In genomic region chr5:99236431-99236830, GRCm38 (mm10) we compare ENCODE assay signal across 27 mouse cellular contexts.
A peak's percentile ranks its signal among the peaks of the same experiment; 100 is the strongest.
DNase-seq lines count a peak whose midpoint lies in the region; ATAC-seq and TF ChIP-seq lines count a peak whose summit lies in the region.
"Had no signal": no experiment of that assay in that cellular context is flagged by ENCODE, and none has a peak within 500 bp of the region (broad histone marks: within the 10 kb centered on the region; RNA-seq: fewer than 3 reads in every experiment).

No protein-coding gene starts in this region.

- peak; percentile 83 for DNase-seq in liver, adult 2 months (ENCODE audit: extremely low read depth, low read depth, low spot score)
- DNase-seq in liver, embryonic 11.5 days (ENCODE audit: low spot score), result no peak
- DNase-seq in lung, postnatal 4 days, result no peak
- peak; percentile 69 for DNase-seq in lung, postnatal 25 days (ENCODE audit: low spot score)
- DNase-seq in stomach, postnatal 0 days (ENCODE audit: low spot score), result peak; percentile 60
- DNase-seq in heart, adult 8-10 months (ENCODE audit: low spot score), result no peak
- DNase-seq: adrenal gland, postnatal 14 days; cerebellum, adult 11-12 months; cerebellum, adult 9-11 months; embryo, embryonic 11 days; forebrain, postnatal 0 days; kidney, adult 18-20 months; kidney, postnatal 25 days; liver, embryonic 13.5 days; midbrain, embryonic 14.5 days; right cerebral cortex, adult 18-20 months; right cerebral cortex, postnatal 4 days; thymus, postnatal 25 days had no signal

- ATAC-seq in liver, embryonic 11.5 days (replicated peaks; ENCODE audit: low FRiP score), result no peak
- peak; percentile 84 for ATAC-seq in lung, embryonic 16.5 days (ENCODE audit: low read depth)
- ATAC-seq in stomach, postnatal 0 days (ENCODE audit: low FRiP score, low TSS enrichment), result peak; percentile 77
- ATAC-seq: CD4-positive, CD25-positive, alpha-beta regulatory T cell, adult 4 months; forebrain, postnatal 0 days; hindbrain, embryonic 16.5 days had no signal

- H3K27me3 ChIP-seq in liver, adult 2 months (ENCODE audit: control insufficient read depth, insufficient read depth, low read length), result no peaks in the 10 kb centered on the region
- H3K27me3 ChIP-seq in liver, embryonic 11.5 days (replicated peaks; ENCODE audit: control insufficient read depth, insufficient read depth, low read length), result no peaks in the 10 kb centered on the region
- H3K27me3 ChIP-seq in lung, embryonic 16.5 days (ENCODE audit: control insufficient read depth, insufficient read depth, low read depth, low read length), result no peaks in the 10 kb centered on the region
- no peaks in the 10 kb centered on the region for H3K27me3 ChIP-seq in stomach, postnatal 0 days (ENCODE audit: control insufficient read depth, insufficient read depth, low read length)
- H3K27me3 ChIP-seq: embryonic facial prominence, embryonic 13.5 days; forebrain, embryonic 12.5 days; kidney, embryonic 15.5 days; limb, embryonic 12.5 days; liver, embryonic 13.5 days had no signal

- H3K36me3 ChIP-seq in liver, adult 2 months (ENCODE audit: control insufficient read depth, insufficient read depth, low read length), result peaks cover 32% of the 10 kb centered on the region
- H3K36me3 ChIP-seq in liver, embryonic 11.5 days (ENCODE audit: control insufficient read depth, insufficient read depth, low read length), result peaks cover 30% of the 10 kb centered on the region
- peaks cover 22% of the 10 kb centered on the region for H3K36me3 ChIP-seq in lung, embryonic 16.5 days (ENCODE audit: control insufficient read depth, insufficient read depth, low read length)
- H3K36me3 ChIP-seq in stomach, postnatal 0 days (ENCODE audit: control insufficient read depth, insufficient read depth, low read length), result 0 out of 2 replicates have a peak, but pooled peaks cover 3% of the 10 kb centered on the region

- H3K27ac ChIP-seq in liver, adult 2 months (replicated peaks; ENCODE audit: insufficient read depth, low read depth, low read length), result no peak overlapping the region
- no peak overlapping the region for H3K27ac ChIP-seq in liver, embryonic 11.5 days (ENCODE audit: low read depth, low read length)
- peak overlapping the region; percentile 84 for H3K27ac ChIP-seq in lung, embryonic 16.5 days (ENCODE audit: low read length)
- peak overlapping the region; percentile 65; the same call in 1 of the 2 replicates for H3K27ac ChIP-seq in stomach, postnatal 0 days (replicated peaks)
- H3K27ac ChIP-seq: forebrain, embryonic 12.5 days; hindbrain, embryonic 10.5 days; kidney, embryonic 15.5 days; limb, embryonic 12.5 days; liver, embryonic 13.5 days had no signal

- H3K4me3 ChIP-seq in liver, adult 2 months (ENCODE audit: insufficient read depth, low read depth, low read length), result no peak overlapping the region
- H3K4me3 ChIP-seq in liver, embryonic 11.5 days (ENCODE audit: low read depth, low read length), result no peak overlapping the region
- no peak overlapping the region for H3K4me3 ChIP-seq in lung, embryonic 16.5 days (ENCODE audit: low read length)
- H3K4me3 ChIP-seq in stomach, postnatal 0 days (ENCODE audit: low read depth, low read length), result no peak overlapping the region
- H3K4me3 ChIP-seq: embryonic facial prominence, embryonic 13.5 days; forebrain, embryonic 12.5 days; hindbrain, embryonic 10.5 days; kidney, embryonic 15.5 days; limb, embryonic 12.5 days; liver, embryonic 13.5 days had no signal

- no peak overlapping the region for H3K9ac ChIP-seq in liver, adult 2 months (ENCODE audit: low read depth, low read length)
- H3K9ac ChIP-seq in liver, embryonic 11.5 days (ENCODE audit: low read depth, low read length), result no peak overlapping the region
- no peak overlapping the region for H3K9ac ChIP-seq in lung, embryonic 16.5 days (ENCODE audit: low read length)
- no peak overlapping the region for H3K9ac ChIP-seq in stomach, postnatal 0 days (ENCODE audit: low read length)
- H3K9ac ChIP-seq: embryonic facial prominence, embryonic 13.5 days; forebrain, embryonic 12.5 days; forebrain, postnatal 0 days; kidney, embryonic 15.5 days; limb, embryonic 12.5 days; liver, embryonic 13.5 days had no signal

- H3K4me2 ChIP-seq in liver, embryonic 11.5 days, result no peak overlapping the region
- H3K4me2 ChIP-seq in lung, embryonic 16.5 days (ENCODE audit: low read depth, low read length), result no peak overlapping the region
- H3K4me2 ChIP-seq in stomach, postnatal 0 days (replicated peaks; ENCODE audit: low read depth), result no peak overlapping the region
- H3K4me2 ChIP-seq: embryonic facial prominence, embryonic 13.5 days; forebrain, embryonic 12.5 days; heart, embryonic 11.5 days; kidney, embryonic 15.5 days; limb, embryonic 12.5 days; liver, embryonic 13.5 days had no signal

- WGBS in liver, adult 2 months, result 44% methylated on average over 4 of the region's 4 CpGs
- WGBS in liver, embryonic 11.5 days, result 84% methylated on average over 4 of the region's 4 CpGs
- 35% methylated on average over 4 of the region's 4 CpGs for WGBS in lung, embryonic 16.5 days
- 41% methylated on average over 4 of the region's 4 CpGs for WGBS in stomach, postnatal 0 days

- H3K9me3 ChIP-seq in liver, embryonic 11.5 days (ENCODE audit: control insufficient read depth, low read length), result no peaks in the 10 kb centered on the region
- H3K9me3 ChIP-seq in lung, embryonic 16.5 days (ENCODE audit: control insufficient read depth, low read length), result no peaks in the 10 kb centered on the region
- H3K9me3 ChIP-seq in stomach, postnatal 0 days (ENCODE audit: control insufficient read depth, low read length), result no peaks in the 10 kb centered on the region
- H3K9me3 ChIP-seq: embryonic facial prominence, embryonic 13.5 days; forebrain, embryonic 12.5 days; hindbrain, embryonic 10.5 days; kidney, embryonic 15.5 days; limb, embryonic 12.5 days; liver, embryonic 13.5 days had no signal

- no peak for TF ChIP-seq POLR2A in liver, adult 2 months (IDR thresholded peaks at IDR 0.05; ENCODE audit: extremely low read depth, insufficient read depth, low read length)

- no peak for TF ChIP-seq EP300 in stomach, postnatal 0 days (optimal IDR thresholded peaks at IDR 0.05)

- peaks cover 16% of the 10 kb centered on the region for H3K4me1 ChIP-seq in liver, adult 2 months (ENCODE audit: control insufficient read depth, insufficient read depth, low read length)
- no peaks in the 10 kb centered on the region for H3K4me1 ChIP-seq in liver, embryonic 11.5 days (replicated peaks; ENCODE audit: control insufficient read depth, insufficient read depth, low read length)
- peaks cover 11% of the 10 kb centered on the region for H3K4me1 ChIP-seq in lung, embryonic 16.5 days (replicated peaks; ENCODE audit: control insufficient read depth, insufficient read depth, low read length)
- no peaks in the 10 kb centered on the region; the same call in 1 of the 2 replicates for H3K4me1 ChIP-seq in stomach, postnatal 0 days (replicated peaks; ENCODE audit: control insufficient read depth, insufficient read depth)
- H3K4me1 ChIP-seq: embryonic facial prominence, embryonic 13.5 days; forebrain, embryonic 12.5 days; hindbrain, embryonic 10.5 days; liver, embryonic 13.5 days had no signal

- H3K79me2 ChIP-seq in liver, adult 2 months (ENCODE audit: control insufficient read depth, insufficient read depth, low read length), result no peaks in the 10 kb centered on the region

- TF ChIP-seq CTCF in liver, adult 2 months (IDR thresholded peaks at IDR 0.05; ENCODE audit: low read depth, low read length), result no peak
- TF ChIP-seq CTCF in stomach, postnatal 0 days (IDR thresholded peaks at IDR 0.05; ENCODE audit: low read depth), result no peak

Comparison
In these comparisons a context has a peak if more than half of its experiments do, and no peak if none do; other contexts are left out.
1. DNase-seq: peak in liver, adult 2 months (single experiment), lung, postnatal 25 days (single experiment) and stomach, postnatal 0 days (single experiment); none in liver, embryonic 11.5 days (single experiment), lung, postnatal 4 days (0 of 2) and heart, adult 8-10 months (single experiment).
2. H3K27ac ChIP-seq: peak in lung, embryonic 16.5 days (single experiment) and stomach, postnatal 0 days (single experiment); none in liver, adult 2 months (single experiment) and liver, embryonic 11.5 days (single experiment).